Mouse (Mus musculus): ENCODE measurements at regions not wholly inside any gene's neighbourhood (a gene's known extent, or its start where the extent isn't known, plus 50 kb on each side); places are given as distances from the start of the nearest gene placed in this dataset.

DNA sequence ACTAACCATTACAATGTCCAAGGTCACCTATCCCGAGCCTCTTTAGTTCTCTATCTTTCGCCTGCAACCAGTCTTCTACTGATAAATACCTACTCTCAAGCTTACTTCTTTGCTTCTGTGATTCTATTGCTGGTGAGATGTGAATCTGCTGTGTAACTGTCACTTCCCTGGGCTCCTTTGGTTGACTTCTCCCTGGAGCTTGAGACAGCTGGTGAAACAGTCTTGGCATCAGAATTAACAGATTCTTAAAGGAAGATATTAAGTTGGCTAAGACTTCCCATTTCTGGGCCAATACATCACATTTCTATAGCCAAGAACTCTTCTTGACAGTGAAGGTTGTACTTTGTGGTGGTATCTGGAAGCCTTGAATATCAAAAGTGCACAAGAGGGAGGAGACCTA lies 239.8 kb upstream of the B3gat1 start:
- TF ChIP-seq CHD2 (IDR thresholded peaks at IDR 0.05; ENCODE audit: low read depth, low read length) (no peak), ZC3H11A (IDR thresholded peaks at IDR 0.05; ENCODE audit: borderline replicate concordance, low read depth, low read length) (no peak), MAFK (IDR thresholded peaks at IDR 0.05; ENCODE audit: insufficient read depth, low read depth, low read length) (no peak), HCFC1 (IDR thresholded peaks at IDR 0.05; ENCODE audit: borderline replicate concordance, insufficient read depth, low read length) (no peak)

Data from ES-E14 (cell line).